Mouse (Mus musculus) cerebellum, postnatal 36 days (tissue): ENCODE results near the gene Pgghg.

ENCODE experiments used
- DNase-seq, 2 experiments: peaks; one replicate each; pipeline ENCODE4 v3.0.0; 2021 to 2022; ENCODE audit warnings: mixed read lengths in 2 of 2

Gene Pgghg

DNA sequence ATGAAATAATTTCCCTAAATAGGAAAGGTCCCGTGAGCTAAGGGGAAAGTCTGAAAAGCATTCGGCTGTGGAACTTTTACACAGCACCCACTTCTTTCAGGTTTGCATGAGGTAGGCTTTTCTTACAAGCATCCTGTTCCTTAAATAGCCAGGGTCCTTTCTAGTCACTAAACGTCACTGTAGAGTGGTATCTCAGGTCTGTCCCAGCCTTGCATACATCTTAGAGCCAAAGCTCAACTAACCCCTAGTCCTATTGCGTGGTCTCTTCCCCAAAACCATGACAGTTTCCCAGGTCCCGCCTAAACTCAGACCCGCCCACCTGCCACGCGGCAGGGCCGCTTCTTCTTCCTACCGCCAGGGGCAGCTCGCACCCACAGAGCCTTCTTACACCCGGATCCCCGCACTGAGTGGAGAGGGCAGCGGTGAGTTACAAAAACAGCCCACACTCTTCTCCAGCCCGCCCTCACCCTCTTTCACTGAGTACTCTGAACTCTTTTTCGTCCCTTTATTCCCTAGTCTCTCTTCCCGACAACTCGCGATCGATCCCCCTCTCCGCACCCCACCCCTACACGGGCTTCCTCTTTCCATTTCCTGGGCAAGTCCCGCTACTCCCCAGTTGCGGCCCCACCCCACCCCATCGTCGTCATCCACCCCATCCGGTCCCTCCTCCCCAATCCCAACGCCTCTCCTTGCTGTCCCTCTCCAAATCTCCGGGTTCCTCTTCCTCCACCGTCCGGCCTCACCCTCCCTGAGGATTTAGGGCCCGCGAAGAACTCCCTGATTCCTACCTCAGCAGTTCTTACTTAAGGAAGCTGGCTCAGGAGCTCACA is at the start of gene Pgghg:
Gene Pgghg, plus strand, starts transcription at position 170 of the 830 bp plus-strand sequence.
- DNase-seq, result peak; percentile 56 to 58

DNA sequence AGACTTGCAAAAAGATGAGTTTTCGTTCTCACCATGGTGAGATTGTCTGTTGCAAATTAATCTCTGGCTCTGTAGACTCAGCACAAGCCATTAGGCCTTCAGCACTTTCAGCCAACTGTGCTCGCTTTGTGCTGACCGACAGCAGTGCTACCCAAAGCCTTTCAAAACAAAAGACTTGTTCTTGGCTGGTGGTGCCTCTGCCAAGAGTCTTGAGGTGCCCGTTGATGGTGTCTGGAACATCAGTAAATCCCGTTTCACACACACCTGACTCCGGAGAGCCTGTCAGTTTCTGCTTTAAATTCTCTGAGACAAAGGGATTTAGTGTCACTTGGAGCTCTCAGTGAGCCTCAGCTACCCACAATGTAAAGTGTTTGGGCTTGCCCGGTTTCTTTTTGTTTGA is 47.2 kb upstream of the Pgghg start:
- DNase-seq, result no peak

DNA sequence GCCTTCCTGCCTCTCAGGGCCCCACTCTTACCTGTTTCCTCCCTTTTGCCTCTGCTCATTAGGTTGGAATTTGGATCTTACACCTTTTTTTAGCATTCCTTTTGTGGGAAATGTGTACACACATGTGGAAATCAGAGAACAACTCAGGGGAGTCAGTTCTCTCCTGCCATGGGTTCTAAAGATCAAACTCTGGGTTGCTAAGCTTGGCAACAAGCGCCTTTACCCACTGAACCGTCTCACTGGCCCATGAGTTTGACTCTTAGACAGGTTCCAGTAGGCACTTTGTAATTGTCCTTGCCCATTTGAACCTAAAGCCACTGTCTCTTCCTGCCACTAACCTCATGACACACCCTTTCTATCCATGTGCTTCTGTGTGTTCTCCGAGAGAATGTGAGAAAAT is 46.6 kb upstream of the Pgghg start:
- DNase-seq, result no peak

DNA sequence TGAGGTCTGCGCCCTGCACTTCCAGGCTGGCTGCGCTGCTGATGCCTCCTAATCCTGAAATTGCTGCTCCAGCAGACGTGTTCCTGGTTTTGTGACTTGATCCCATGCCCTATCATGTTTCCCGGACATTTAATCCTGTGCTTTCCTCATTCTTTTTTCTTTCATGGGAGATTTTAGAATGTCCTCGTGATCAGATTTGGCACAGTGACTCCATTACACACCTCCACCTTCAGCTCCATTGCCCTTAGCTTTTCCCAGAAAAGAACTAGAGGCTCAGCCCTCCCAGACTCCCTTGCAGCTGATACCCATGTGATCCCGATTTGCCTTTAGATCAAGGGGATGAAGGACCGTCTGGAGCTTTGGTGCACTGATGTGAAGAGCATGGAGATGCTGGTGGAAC is 43.3 kb upstream of the Pgghg start:
- DNase-seq, result no peak

DNA sequence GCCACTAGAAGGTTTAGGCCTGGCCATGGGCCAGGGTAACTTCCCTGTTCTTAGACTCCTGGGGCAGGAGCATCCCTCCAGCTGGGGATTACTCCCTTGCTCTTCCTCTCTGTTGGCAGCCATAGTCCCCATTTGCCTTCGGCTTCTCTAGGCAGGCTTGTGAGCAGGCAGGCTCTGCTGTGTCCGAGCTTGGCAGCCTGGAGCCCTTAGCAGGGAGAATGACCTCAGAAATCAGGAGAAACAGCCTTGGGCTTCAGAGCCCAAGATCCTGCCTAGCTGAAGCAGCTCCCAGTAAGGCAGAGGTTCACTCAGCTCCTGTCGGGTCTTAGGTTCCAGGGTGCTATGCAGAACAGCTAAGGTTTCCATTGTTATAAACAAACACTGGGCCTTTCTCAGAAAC is 42.1 kb upstream of the Pgghg start:
- no peak for DNase-seq

DNA sequence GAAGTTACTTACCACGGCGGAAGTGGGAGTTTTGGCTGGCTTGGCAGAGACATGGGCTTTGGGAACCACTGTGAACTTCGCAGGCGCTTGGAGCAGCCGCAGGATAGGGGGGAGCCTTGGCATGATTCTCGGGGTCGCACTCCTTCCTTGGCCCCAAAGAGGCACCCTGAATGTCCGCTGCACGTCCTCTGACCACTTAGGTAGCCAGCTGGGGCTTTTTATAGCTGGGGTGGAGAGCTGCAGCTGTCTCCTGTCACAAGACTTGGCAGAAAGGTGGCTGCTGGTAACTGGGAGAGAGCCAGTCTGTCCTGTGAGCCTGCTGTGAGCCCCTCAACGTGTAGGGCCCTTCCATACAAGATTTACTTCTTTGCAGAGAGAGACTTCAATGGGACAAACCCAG is 41.0 kb upstream of the Pgghg start, which contains the start of gene Cox8b:
Gene Cox8b, minus strand, starts transcription at position 227 of the 400 bp plus-strand sequence.
- no peak for DNase-seq

DNA sequence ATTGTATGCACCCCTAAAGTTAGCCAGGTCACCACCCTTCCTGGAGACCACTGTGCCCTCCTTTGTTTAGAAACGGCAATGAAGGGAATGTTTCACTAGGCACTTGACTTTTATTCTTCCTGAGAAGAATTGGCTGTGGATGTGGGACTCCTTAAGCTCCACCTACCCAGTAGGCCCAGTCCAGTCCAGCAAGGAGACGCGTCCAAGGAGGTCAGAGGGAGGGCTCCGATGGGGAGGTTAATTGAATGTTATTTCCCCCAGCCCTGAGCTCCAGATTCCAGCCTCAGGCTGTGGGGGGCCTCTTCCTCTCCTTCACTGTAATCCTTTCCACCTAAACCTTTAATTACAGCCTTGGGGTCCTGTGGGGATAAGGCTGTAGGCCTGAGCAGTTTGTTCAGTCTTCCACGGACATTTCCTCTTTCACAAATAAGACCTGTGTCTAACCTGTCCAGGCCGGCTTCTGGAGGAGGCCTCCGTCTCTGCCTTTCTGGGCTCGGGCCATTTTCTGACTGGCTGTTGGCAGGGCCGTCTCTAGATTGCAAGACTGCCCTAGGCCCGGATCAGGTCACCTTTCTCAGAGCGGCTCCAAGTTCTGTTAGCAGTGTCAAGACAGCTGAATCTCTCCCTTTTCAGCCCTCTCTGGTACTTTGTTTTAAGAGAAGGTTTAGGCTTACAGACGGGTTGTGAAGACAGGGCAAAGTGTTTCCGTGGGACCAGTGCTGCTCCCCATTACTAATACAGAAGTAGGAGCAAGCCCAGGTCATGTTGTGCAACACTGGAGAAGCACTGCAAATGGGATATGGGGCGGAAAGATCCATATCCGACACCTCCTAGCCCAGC is 38.9 kb upstream of the Pgghg start:
- no peak for DNase-seq

DNA sequence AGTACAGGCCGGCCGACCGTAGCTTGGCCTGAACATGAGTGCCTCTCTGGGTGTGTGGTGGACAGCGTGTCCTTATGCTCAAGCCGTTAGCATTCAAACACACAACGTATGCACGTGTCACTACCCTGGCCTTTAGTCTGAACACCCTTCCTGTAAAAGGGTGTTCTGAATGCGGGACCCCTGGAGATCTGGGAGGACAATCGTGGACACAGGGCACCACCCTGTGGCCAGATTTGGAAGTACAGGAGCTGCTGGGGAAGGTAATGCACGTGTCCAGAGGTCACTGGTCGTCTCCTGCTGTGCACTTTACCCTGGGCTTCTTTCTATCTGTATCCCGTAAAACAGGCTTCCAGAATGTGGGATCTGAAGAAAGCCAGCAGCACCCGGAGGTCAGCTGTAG is 38.0 kb upstream of the Pgghg start:
- peak; percentile 81 to 84 for DNase-seq

DNA sequence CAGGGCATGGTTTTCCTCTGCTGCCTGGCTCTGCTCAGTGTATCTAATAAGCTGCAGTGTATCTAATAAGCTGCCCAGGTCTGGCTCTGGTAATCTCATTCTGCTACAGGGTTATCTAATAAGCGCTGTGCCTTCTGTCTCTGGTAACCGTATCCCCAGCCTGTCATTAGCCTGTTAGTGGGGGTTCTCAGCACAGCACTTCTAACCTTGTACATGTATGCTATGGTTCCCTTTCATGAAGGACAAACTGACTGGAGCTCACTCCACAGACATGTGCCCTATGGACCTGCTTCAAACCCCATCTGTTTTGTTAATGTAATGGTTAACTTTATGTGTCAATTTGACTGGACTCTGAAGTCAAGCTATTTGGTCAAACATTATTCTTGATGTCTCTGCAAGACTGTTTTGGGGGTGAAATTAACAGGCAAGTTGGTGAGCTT is 35.5 kb upstream of the Pgghg start:
- no peak for DNase-seq

DNA sequence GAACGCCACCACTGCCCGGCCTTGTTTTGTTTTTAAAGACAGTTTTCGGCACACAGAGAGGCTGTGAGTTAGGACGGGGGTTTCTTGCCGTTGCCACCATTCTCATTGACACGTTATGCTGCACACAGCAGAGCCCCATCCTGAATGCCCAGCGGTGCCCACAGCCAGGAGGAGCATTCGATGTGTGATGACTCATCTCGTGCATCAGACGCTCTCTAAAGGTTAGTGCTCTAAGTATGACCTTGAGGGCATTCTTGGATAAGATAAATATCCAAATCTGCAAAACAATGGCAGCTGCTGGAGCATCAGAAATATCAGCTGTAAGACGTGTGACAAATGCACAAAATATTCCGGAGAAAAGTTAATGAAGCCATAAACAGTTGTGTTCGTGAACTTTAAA is 34.1 kb upstream of the Pgghg start:
- no peak for DNase-seq

DNA sequence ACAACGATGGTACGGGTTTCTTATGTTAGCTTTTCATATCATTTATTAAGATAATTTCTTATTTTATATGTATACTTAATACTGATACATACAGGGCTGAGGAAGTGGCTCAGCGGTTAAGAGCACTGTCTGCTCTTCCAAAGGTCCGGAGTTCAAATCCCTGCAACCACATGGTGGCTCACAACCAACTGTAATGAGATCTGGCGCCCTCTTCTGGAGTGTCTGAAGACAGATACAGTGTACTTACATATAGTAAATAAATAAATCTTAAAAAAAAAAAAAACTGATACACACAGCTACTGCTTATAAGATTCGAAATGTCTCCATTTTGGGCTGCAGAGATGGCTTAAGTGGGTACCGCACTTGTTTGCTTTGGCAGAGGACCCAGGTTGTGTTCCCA is 33.5 kb upstream of the Pgghg start:
- no peak for DNase-seq

DNA sequence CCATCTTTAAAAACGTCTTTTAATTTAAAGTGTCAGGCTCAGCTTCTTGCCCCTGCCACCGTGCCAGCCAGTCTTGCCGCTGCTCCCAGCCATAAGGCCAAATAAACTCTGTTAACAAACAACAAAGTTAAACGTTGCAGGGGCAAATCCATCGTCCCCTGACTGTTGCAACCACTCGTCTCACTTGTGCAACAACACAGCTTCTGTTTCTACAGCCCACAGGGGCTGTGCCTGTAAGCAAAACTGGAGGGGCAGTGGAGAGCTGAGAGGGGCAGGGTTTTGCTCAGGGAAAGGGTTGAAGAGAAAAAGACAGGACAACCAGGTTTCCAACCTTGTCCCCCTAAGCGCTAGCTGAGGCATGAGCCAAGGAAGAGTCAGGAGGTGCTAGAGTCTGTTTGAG is 33.0 kb upstream of the Pgghg start:
- DNase-seq, result no peak

DNA sequence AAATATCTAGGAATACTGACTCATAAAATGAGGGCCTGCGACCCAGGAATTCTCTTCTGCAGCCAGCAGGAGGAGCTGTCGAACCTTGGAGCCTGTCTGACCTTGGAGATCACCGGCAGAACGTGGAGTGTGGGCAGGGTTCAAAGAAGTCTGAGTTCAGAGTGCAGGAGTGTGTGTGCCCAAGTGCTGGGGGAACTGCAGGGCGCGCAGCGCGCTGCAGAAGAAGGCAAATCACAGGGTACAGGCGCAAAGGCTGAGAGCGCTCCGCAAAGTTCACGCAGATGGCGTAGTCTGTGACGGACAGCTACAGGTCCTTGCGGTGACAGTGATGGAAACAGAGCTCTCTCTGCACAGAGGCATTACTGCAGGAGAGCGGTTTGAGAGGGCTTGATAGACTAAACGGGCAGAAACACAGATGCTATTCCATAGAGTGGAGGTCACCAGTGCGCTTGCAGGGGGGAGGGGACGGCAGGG is 32.5 kb upstream of the Pgghg start:
- DNase-seq, result peak; percentile 73 to 79

DNA sequence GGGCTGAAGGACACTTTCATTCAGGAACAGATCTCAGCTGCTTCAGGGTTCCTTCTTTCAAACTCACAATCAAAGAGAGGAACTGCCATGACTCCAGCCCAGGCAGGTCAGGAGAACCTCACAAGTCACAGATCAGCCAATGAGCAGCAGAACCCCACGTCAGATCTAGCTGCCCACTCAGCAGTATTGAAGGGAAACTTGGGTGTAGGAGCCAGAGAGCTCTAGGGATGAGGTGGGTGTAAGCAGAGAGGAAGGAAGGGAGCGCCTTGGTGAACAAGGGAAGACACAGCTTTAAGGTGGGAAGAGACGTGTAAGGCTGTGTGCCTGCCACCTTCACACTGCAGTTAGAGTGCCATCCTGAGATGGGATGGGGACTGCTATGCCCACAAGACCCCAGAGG is 28.9 kb upstream of the Pgghg start:
- DNase-seq, result no peak

DNA sequence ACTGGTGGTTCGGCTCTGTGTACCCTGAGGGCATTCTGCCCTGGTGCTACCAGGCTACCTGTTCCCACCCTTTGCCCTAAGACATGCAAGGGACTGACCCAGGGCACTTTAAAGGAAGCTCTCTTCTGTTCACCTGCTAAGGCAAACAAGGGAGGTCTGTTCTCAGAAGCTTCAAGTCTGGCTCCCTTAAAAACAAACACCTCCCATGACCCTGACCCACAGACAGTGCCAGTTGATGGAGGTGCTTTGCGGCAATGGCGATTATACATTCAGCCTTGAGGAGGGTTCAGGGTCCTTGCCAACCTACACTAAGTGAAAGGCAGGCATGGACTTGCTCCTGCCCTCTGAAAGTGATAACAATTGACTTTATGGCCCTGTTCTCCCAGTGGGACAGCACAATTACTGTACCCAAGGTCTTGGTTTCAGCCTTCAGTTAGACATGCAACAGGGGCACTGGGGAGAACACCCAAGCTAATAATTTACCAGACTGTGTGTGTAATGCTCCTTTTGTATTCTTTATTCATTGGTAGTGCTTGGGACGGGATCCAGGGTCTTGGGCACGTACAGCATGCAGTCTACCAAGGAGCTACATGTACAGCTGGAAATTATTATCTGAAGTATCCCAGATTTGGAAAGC is 28.2 kb upstream of the Pgghg start:
- no peak for DNase-seq

DNA sequence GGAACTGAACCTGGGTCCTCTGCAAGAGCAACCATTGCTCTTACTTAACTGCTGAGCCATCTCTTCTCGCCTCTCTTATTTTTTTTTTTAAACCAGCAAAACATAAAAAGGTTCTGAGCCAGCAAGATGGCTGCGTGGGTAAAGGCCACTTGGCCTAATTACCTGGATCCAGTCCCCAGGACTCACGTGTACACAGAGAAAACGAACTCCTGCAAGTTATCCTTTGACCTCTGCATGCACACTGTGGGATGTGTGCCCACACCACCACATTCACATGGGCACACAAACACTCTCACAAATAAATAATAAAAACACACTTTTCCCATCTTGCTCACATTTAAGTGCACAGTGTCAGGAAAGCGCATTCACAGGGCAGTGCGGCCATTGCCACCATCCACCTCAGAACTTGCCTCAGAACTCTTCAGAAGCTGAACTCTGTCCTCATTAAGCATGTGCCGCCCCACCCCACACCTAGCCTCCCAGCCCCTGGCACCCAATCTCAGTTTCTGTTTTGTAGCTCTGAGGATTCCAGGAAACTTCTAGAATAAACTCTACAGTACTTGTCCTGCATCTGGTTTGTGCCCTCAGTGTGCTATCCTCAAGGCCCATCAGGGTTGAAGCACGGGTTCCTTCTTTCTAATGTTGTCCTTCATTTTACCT is 27.0 kb upstream of the Pgghg start:
- no peak for DNase-seq

DNA sequence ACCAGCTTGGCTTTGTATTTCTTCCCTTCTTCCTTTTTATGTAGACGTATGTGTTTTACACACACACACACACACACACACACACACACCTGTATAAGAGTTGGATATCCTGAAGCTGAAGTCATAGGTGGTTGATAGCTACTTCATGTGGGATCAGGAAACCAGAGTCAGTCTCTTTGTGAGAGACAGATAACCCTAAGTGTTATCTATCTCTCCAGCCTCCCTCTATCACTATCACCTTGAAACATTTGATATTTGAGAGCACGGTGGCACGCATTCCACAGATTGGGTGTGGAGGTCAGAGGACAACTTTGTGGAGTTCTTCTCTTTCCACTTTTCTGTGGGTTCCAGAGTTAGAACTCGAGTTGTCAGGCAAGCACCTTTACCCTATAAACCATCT is 21.3 kb upstream of the Pgghg start:
- no peak for DNase-seq

DNA sequence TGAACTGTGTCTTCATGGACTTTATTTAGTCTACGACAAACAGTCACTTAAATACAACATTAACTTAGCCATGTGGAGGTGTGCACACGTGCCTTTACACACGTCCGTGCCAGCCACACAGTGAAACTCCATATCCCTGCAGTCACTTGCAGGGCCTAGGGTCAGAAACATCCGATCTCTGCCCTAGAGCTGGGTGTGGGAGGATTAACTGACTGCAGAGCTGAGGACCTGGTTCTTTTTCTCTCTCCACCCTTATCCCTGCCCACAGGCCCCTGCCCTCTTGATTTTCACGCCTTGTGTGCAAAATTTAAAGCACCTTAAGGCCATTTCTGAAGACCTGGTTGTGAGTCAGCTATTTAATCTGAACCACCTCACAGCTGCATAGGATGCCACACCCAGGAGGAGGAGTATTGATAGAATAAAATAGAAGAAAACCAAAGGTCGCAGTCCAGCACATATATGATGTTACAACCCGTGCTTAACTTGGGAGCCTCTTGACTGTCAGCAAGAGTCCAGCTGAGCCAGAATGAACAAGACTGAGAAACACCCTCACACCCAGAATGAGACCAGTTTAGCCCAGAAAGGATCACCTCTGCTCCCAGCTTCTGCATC is 20.7 kb upstream of the Pgghg start, which contains the start of gene Nlrp6:
Gene Nlrp6, plus strand, starts transcription at position 485 of the 612 bp plus-strand sequence.
- no peak for DNase-seq

DNA sequence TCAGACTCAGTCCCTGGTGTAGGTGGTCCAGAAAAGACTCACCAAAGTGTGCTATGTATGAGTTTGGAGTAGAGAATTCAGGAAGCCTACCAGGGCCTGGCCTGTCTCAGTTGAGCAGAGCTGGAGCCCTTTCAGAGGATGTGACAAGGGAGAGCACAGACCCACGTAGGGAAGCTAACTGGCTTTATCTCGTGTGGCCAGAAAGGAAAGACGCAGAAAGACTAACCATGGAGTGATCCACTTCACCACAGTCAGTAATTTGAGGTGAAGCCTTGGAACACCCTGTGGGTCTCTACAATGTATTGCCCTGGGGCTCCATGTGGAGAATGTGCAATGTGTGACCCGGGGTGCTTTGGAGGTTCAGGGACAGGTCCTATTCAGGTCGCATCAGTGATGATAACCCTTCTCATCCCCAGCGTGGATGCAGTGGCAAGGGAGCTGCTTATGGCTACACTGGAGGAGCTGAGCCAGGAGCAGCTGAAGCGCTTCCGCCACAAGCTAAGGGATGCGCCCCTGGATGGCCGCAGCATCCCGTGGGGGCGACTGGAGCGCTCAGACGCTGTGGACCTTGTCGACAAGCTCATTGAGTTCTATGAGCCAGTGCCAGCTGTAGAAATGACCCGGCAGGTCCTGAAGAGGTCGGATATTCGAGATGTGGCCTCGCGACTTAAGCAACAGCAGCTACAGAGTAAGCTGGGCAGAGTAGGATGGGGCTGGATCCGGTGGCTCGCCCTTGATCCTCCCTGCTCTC is 19.8 kb upstream of the Pgghg start:
- DNase-seq, result no peak

DNA sequence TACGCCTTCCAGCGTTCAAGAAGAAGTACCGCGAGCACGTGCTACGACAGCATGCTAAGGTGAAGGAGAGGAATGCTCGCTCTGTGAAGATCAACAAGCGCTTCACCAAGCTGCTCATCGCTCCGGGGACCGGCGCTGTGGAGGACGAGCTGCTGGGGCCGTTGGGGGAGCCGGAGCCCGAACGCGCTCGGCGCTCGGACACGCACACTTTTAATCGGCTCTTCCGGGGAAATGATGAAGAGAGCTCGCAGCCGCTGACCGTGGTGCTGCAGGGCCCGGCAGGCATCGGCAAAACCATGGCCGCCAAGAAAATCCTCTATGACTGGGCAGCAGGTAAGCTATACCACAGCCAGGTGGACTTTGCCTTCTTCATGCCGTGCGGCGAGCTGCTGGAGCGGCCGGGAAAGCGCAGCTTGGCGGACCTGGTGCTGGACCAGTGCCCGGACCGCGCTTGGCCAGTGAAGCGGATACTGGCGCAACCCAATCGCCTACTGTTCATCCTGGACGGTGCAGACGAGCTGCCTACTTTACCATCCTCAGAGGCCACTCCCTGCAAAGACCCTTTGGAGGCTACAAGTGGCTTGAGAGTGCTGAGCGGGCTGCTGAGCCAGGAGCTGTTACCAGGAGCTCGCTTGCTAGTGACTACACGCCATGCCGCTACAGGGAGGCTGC is 18.7 kb upstream of the Pgghg start:
- peak; percentile 85 to 88 for DNase-seq
